Mouse (Mus musculus): Measurements from ENCODE around the gene Fam189a1.
A peak's percentile ranks its signal among the peaks of the same experiment; 100 is the strongest.

Gene Fam189a1

DNA sequence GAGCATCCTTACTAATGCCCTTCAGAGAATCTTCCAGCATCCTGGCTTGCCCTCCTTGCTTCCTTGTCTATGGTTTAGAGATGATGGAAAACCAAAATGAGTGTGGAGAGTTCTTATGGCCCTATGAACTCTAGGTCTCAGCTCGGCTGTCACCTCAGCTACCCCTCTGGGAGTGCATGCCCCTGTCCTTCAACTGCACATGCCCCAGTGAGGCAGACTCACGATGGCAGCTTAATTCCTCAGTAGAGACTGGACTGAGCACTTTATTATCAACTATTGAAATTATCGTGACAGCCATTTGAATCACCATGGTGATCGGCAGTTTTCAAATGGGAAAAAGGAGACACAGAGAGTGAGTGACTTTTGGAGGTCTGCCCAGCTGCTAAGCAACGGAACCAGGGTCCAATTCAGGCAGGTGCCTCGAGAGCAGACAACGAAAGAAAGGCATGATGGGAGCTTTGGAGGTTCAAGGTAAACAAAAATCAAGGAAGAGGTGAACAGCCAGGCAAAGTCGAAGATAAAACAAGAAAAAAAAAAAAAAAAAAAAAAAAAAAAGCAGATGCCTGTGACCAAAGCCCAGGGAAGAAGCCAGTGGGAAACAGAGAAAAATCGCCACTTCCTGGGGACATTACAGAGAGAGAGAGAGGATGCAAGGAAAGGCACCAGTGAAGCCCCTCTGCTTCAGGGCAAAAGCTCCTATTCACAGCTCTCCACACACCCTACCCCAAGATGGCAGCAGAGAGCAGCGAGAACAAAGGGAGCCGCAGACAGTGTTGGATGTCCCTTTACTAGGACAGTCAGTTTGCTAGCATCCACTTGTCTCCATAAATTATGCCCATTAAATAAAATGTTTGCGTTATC is 206.2 kb downstream of the Fam189a1 start:
- DNase-seq, result peak; percentile 41

DNA sequence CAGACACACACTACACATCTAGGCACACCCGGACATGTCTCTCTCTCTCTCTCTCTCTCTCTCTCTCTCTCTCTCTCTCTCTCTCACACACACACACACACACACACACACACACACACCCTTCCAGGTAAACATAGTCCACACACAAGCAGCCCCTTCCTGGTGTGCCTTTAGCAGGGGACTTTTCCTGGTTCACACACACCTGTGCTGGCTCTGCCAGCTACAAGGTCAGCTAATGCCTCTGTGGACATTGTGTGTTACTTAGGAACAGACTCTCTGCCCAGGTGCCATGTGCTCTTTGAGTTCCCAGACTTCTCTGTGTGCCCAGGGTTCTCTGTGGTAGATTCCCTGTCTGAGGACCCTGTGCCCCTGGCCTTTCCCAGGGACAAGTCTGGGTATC is 206.9 kb downstream of the Fam189a1 start:
- no peak for DNase-seq

DNA sequence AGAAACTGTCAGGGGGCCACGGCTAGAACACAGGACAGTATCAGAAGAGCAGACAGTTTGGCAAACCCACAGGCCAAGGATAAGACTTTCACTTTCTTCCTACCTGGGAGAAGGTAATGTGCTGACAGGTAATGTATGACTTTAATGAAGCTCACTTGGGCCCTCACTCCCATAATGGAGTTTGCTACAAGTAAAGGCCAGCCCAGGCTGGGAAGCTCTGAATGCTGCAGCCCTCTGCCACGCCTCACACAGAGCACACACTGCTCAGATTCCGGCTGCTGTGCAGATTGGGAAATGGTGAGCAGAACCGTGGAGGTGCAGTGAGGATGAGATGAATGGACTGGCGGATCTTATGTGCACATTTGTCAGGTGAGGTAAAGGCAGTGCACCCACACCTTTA is 211.7 kb downstream of the Fam189a1 start:
- no peak for DNase-seq

GRCm38 (mm10) chr7:64944175-64944574 is 212.2 kb downstream of the Fam189a1 start:
- no peak for DNase-seq

DNA sequence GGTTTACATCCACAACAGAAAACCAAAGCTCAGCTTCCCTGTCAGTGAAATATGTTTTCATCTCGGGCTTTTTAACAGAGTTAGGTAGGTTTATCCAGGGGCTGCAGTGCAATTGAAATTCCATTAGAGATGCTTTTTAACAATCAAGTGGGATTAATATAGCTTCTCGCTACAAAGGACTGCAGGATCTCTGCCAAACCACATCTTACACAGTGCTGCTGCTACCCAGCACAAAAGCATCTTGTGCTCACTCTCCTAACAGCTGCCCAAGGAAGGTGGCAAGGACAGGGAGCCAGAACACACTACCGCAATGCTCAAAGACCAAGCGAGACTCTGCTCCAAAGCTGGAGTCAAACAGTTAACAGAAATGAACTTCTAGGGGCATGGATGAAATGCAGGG is 219.4 kb downstream of the Fam189a1 start:
- no peak for DNase-seq

DNA sequence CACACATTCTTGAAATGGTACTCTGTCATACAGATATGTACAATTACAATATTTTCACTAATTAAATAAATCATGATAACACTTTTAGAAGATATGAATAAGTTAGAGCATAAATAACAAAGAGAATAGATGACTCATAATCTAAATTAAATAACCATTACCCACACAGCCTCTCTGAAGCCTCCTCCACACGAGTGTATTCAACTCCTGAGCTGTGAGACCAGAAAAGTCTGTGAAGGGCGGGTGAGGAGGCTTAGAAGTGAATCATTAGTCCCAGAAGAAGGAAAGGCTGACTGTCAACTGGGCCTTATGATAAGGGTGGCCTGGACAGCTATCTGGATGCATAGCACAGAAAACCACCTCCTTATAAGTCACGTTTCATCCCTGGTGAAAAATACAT is 222.3 kb downstream of the Fam189a1 start:
- no peak for DNase-seq

- DNase-seq, result no peak
Measured at GRCm38 (mm10) chr7:64930980-64931379, 225.4 kb downstream of the Fam189a1 start.

- no peak for DNase-seq
Measured at GRCm38 (mm10) chr7:64923918-64924317, 232.5 kb downstream of the Fam189a1 start.

DNA sequence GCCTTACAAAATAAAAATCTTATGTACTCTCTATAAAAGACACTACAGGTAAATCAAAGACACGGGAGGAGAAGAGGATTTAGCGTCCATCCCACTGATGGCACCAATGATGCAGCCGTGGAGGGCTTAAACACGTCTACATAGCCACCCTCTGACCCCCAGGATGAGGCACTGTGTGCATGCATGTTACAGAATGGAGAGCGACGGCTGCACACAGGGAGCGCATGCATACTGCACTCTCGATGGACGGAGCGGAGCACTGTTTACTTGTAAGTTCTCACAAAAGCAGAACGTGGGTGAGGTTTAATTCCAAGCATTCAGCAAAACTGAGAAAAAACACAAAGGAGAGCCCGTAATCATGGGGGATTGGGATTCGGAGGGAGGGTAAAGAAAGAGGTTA is 235.2 kb downstream of the Fam189a1 start:
- DNase-seq, result no peak

DNA sequence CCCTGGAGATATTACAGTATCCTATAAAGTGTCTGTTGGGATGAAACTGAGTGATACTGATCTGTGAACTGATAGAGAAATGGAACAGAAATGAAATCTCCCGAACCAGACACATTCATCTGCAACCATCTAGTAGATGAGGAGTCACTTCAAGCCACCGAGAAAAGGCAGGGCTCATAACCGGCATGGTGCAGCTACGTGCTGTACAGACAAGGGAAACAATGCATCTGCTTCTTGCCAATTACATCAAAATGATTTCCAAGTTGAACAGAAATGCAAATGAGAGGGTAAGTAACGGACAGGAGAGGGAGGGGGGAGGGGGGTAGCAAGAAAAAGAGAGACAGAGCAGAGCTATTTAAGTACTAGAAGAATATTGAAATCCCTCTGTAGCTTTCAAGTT is 235.6 kb downstream of the Fam189a1 start:
- DNase-seq, result no peak

GRCm38 (mm10) chr7:64916654-64917053 is 239.7 kb downstream of the Fam189a1 start:
- no peak for DNase-seq

DNA sequence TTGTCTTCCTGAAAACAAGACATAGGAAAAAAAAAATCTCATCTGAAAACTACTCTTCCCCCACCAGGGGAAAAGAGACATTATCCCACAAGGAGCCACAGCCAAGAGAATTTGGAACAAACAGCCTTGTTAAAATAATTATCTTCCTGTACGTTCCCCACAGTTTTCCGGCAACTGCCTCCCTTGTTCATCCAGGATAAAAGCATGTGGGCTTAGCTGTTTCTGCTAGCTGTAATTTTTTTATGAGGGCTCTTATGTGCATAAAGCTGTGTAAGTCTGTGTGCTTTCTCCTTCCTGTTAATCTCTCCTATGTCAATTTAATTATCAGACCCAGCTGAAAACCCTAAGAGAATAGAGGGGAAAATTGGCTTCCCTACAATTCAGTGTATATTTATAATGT is 241.2 kb downstream of the Fam189a1 start:
- DNase-seq, result no peak

DNA sequence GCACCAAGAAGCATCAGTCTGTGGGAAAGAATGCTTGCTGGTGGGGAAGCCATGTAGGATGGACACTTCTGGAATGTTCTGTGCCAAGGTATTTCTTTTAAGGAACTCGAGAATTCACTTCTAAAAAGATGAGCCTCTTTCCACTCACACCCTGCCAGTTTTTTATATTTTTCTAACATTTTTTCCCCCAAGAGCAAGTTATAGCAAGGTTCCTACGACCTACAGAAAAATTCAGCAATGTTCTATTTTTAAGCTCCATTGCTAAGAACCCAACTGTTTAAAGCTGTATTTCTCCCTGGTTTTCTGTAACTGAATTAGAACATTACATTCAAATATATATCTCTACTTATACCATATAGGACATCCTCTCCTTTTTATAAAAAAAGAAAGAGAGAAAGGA is 244.4 kb downstream of the Fam189a1 start:
- no peak for DNase-seq

- DNase-seq, result no peak
Measured at GRCm38 (mm10) chr7:64910208-64910607, 246.2 kb downstream of the Fam189a1 start.

- DNase-seq, result no peak
Measured at GRCm38 (mm10) chr7:64906955-64907354, 249.4 kb downstream of the Fam189a1 start.

- no peak for DNase-seq
Measured at GRCm38 (mm10) chr7:64905506-64905905, 250.9 kb downstream of the Fam189a1 start.

DNA sequence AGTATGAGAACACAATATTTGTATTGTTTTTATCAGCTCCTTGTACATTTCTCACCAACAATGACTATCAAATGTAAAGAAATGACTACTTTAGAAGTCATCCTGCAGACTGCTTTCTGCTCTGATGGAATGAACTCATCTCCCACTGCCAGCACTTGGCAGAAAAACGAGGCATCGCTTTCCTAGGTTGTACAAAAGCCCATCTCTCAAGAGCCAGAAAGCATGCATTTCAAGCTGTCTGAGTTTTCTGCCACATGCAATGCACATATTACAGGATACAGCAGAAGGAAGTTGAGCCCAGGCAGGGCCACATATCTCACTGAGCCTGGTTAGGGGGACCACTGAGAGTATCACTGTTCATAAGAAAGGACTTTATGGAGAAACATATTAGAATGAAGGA is 256.1 kb downstream of the Fam189a1 start:
- no peak for DNase-seq

GRCm38 (mm10) chr7:64896587-64896986 is 259.8 kb downstream of the Fam189a1 start:
- DNase-seq, result no peak

DNA sequence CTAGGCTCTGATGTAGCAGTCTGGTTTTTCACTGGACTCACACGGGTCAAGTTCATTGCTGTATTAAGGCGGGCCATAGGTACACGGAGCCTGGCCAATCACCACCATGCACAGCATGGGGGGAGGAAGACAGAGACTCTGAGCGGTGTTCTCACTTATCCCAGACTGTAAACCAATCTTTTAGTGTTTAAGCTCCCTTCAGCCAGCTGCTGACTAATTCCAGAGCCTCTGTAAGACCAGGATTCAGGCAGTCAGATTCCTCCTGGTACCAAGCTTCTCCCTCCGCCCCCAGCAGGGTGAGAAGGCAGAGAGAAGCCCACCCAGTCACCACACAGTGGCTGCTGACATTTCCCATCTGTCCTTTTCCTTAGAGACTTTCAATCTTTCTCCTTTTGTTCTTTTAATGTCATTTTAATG is 260.7 kb downstream of the Fam189a1 start:
- no peak for DNase-seq

GRCm38 (mm10) chr7:64891139-64891538 is 265.2 kb downstream of the Fam189a1 start:
- no peak for DNase-seq

GRCm38 (mm10) chr7:64889919-64890318 is 266.5 kb downstream of the Fam189a1 start:
- peak; percentile 6 for DNase-seq

GRCm38 (mm10) chr7:64884187-64884862 is 272.0 kb downstream of the Fam189a1 start:
- DNase-seq, result no peak

GRCm38 (mm10) chr7:64882243-64882642 is 274.1 kb downstream of the Fam189a1 start:
- no peak for DNase-seq

- DNase-seq, result no peak
Measured at GRCm38 (mm10) chr7:64881387-64881786, 275.0 kb downstream of the Fam189a1 start.
